Mouse (Mus musculus) MEL (cell line): ENCODE data around the gene Syna. TPM values are rescaled to one million over a fixed set of nuclear protein-coding genes. Genes with fewer than 3 reads are reported as not detected.

Experiments used
- DNase-seq: peaks from one replicate; pipeline ENCODE4 v3.0.0; 2011; ENCODE audit warnings: low read depth, low spot score
- H3K27ac ChIP-seq: 2 replicates; pipeline ENCODE4 v1.5.1; 2012; ENCODE audit warnings: low read depth, mild to moderate bottlenecking, control low read depth, low read length, moderate library complexity; ENCODE audit not compliant: control insufficient read depth
- H3K27me3 ChIP-seq, 2 experiments: fragments of 150-350 bp in 1 of 2; sonication (generic) in 1 of 2; 2 replicates each; pipeline ENCODE4 v1.6.1; 2012; ENCODE audit warnings: low read length in 2 of 2, mild to moderate bottlenecking in 2 of 2, improper control_type of control experiment in 1 of 2, moderate library complexity in 1 of 2; ENCODE audit not compliant: insufficient read depth in 2 of 2, control insufficient read depth in 1 of 2
- H3K36me3 ChIP-seq, 2 experiments: 2 replicates each; pipeline ENCODE4 v1.6.1; 2012 to 2014; ENCODE audit warnings: low read length in 2 of 2, improper control_type of control experiment in 1 of 2, inconsistent platforms in 1 of 2, mild to moderate bottlenecking in 1 of 2; ENCODE audit not compliant: insufficient read depth in 2 of 2, control insufficient read depth in 1 of 2
- H3K4me1 ChIP-seq, 2 experiments: fragments of 150-350 bp in 1 of 2; sonication (generic) in 1 of 2; 2 replicates each; pipeline ENCODE4 v1.6.1; 2012; ENCODE audit warnings: low read length in 2 of 2, improper control_type of control experiment in 1 of 2, mild to moderate bottlenecking in 1 of 2; ENCODE audit not compliant: insufficient read depth in 2 of 2, control insufficient read depth in 1 of 2
- H3K4me3 ChIP-seq, 2 experiments: fragments of 150-350 bp in 1 of 2; sonication (generic) in 1 of 2; 2 replicates each; pipeline ENCODE4 v1.5.1; 2012; ENCODE audit warnings: low read depth in 2 of 2, low read length in 2 of 2, mild to moderate bottlenecking in 2 of 2, moderate library complexity in 2 of 2, control low read depth in 1 of 2, improper control_type of control experiment in 1 of 2; ENCODE audit not compliant: control insufficient read depth in 1 of 2, insufficient read depth in 1 of 2
- H3K79me2 ChIP-seq: 2 replicates; pipeline ENCODE4 v1.6.1; 2012; ENCODE audit warnings: mild to moderate bottlenecking, low read length, moderate library complexity; ENCODE audit not compliant: control insufficient read depth, poor library complexity, insufficient read depth
- H3K9ac ChIP-seq: 2 replicates; pipeline ENCODE4 v1.6.1; 2012; ENCODE audit warnings: low read depth, mild to moderate bottlenecking, control low read depth, low read length, moderate library complexity; ENCODE audit not compliant: control insufficient read depth, poor library complexity, severe bottlenecking
- H3K9me3 ChIP-seq: fragments of 150-350 bp; sonication (generic); replicated peaks from 2 replicates; pipeline ENCODE4 v1.6.1; 2012; ENCODE audit warnings: mild to moderate bottlenecking, low read length, improper control_type of control experiment, moderate library complexity; ENCODE audit not compliant: insufficient read depth
- CHD1 ChIP-seq: IDR thresholded peaks from 2 replicates; pipeline ENCODE4 v1.6.1; 2012; ENCODE audit warnings: low read depth, mild to moderate bottlenecking, inconsistent platforms, low read length, improper control_type of control experiment
- CTCF ChIP-seq, 3 experiments: IDR thresholded peaks in 2 of 3; conservative IDR thresholded peaks in 1 of 3; 2 replicates each; pipeline ENCODE4 v1.5.1; 2011 to 2012; ENCODE audit warnings: low read length in 3 of 3, low read depth in 2 of 3, mild to moderate bottlenecking in 2 of 3, improper control_type of control experiment in 1 of 3, inconsistent platforms in 1 of 3, mixed read lengths in 1 of 3, moderate library complexity in 1 of 3; ENCODE audit not compliant: control insufficient read depth in 1 of 3, insufficient read depth in 1 of 3, poor library complexity in 1 of 3, severe bottlenecking in 1 of 3
- ELF1 ChIP-seq: IDR thresholded peaks from 2 replicates; pipeline ENCODE4 v1.6.1; 2014; ENCODE audit warnings: low read depth, mild to moderate bottlenecking, inconsistent platforms, low read length, improper control_type of control experiment, moderate library complexity
- ETS1 ChIP-seq: IDR thresholded peaks from 2 replicates; pipeline ENCODE4 v1.6.1; 2012; ENCODE audit warnings: low read depth, mild to moderate bottlenecking, inconsistent platforms, low read length, improper control_type of control experiment, moderate library complexity
- HCFC1 ChIP-seq: IDR thresholded peaks from 2 replicates; pipeline ENCODE4 v1.6.1; 2012; ENCODE audit warnings: low read depth, mild to moderate bottlenecking, inconsistent platforms, low read length, improper control_type of control experiment, moderate library complexity
- JUND ChIP-seq: IDR thresholded peaks from 2 replicates; pipeline ENCODE4 v1.6.1; 2011; ENCODE audit warnings: low read depth, mild to moderate bottlenecking, improper control_type of control experiment, low read length
- KAT2A ChIP-seq: conservative IDR thresholded peaks from 2 replicates; pipeline ENCODE4 v1.6.1; 2012; ENCODE audit warnings: low read depth, low read length, improper control_type of control experiment, inconsistent platforms
- MAFK ChIP-seq: IDR thresholded peaks from 2 replicates; pipeline ENCODE4 v1.6.1; 2011; ENCODE audit warnings: low read depth, mild to moderate bottlenecking, low read length, improper control_type of control experiment, borderline replicate concordance
- MAZ ChIP-seq: IDR thresholded peaks from 2 replicates; pipeline ENCODE4 v1.6.1; 2012; ENCODE audit warnings: low read depth, mild to moderate bottlenecking, inconsistent platforms, low read length, improper control_type of control experiment
- MEF2A ChIP-seq: IDR thresholded peaks from 2 replicates; pipeline ENCODE4 v1.6.1; 2014; ENCODE audit warnings: low read depth, mild to moderate bottlenecking, inconsistent platforms, low read length, improper control_type of control experiment; ENCODE audit not compliant: poor library complexity, insufficient replicate concordance, severe bottlenecking; ENCODE audit errors: extremely low read depth
- MXI1 ChIP-seq: IDR thresholded peaks from 2 replicates; pipeline ENCODE4 v1.6.1; 2011; ENCODE audit warnings: mild to moderate bottlenecking, low read depth, low read length, improper control_type of control experiment
- MYB ChIP-seq: IDR thresholded peaks from 2 replicates; pipeline ENCODE4 v1.6.1; 2011; ENCODE audit warnings: mild to moderate bottlenecking, low read depth, low read length, improper control_type of control experiment
- MYC ChIP-seq: IDR thresholded peaks from 2 replicates; pipeline ENCODE4 v1.6.1; 2011; ENCODE audit warnings: low read depth, mild to moderate bottlenecking, low read length, improper control_type of control experiment, moderate library complexity
- NRF1 ChIP-seq: IDR thresholded peaks from 2 replicates; pipeline ENCODE4 v1.6.1; 2014; ENCODE audit warnings: low read depth, mild to moderate bottlenecking, inconsistent platforms, low read length, improper control_type of control experiment, moderate library complexity; ENCODE audit not compliant: poor library complexity, insufficient read depth, severe bottlenecking
- RAD21 ChIP-seq: IDR thresholded peaks from 2 replicates; pipeline ENCODE4 v1.6.1; 2011; ENCODE audit warnings: mild to moderate bottlenecking, low read depth, low read length, improper control_type of control experiment
- SIN3A ChIP-seq: IDR thresholded peaks from 2 replicates; pipeline ENCODE4 v1.6.1; 2012; ENCODE audit warnings: low read length, improper control_type of control experiment, inconsistent platforms
- SMC3 ChIP-seq: IDR thresholded peaks from 2 replicates; pipeline ENCODE4 v1.6.1; 2011; ENCODE audit warnings: low read depth, low read length, improper control_type of control experiment
- TBP ChIP-seq: IDR thresholded peaks from 2 replicates; pipeline ENCODE4 v1.8.0; 2011; ENCODE audit warnings: low read depth, low read length, improper control_type of control experiment
- USF1 ChIP-seq: IDR thresholded peaks from 2 replicates; pipeline ENCODE4 v1.6.1; 2014; ENCODE audit warnings: low read depth, mild to moderate bottlenecking, inconsistent platforms, low read length, improper control_type of control experiment, moderate library complexity
- USF2 ChIP-seq, 2 experiments: IDR thresholded peaks; 2 replicates each; pipeline ENCODE4 v1.6.1; 2011 to 2012; ENCODE audit warnings: improper control_type of control experiment in 2 of 2, low read length in 2 of 2, borderline replicate concordance in 1 of 2, inconsistent platforms in 1 of 2, low read depth in 1 of 2, mild to moderate bottlenecking in 1 of 2; ENCODE audit not compliant: insufficient read depth in 1 of 2
- ZNF384 ChIP-seq: IDR thresholded peaks from 2 replicates; pipeline ENCODE4 v1.6.1; 2012; ENCODE audit warnings: low read depth, mild to moderate bottlenecking, inconsistent platforms, low read length, improper control_type of control experiment
- polyA plus RNA-seq, 2 experiments: library from polyadenylated mRNA; stranded (reverse) in 1 of 2; unstranded in 1 of 2; fragments of >175 nt in 1 of 2; fragments of >200 nt in 1 of 2; gene quantifications; 2 replicates each; pipeline versions ENCODE4 v1.2.1 to v1.2.4; 2012; ENCODE audit warnings: low replicate concordance in 2 of 2, low read depth in 1 of 2; ENCODE audit not compliant: insufficient read length in 2 of 2, insufficient read depth in 1 of 2, missing spikeins in 1 of 2
- total RNA-seq: library from RNA; depleted of rRNA; stranded (reverse); fragments of 300-350 nt; gene quantifications from 2 replicates; pipeline ENCODE4 v1.2.3, GENCODE M21; 2012

Gene Syna
- total and polyA plus RNA-seq, 3 experiments = 0.21 TPM; not detected in 2

- TF ChIP-seq TBP (0 out of 2 replicates have a peak, but pooled peaks have one; percentile 13), NRF1 (no peak), SIN3A (peak; percentile 98), MAZ (peak; percentile 49; the same call in 1 of the 2 replicates), MXI1 (peak; percentile 37; the same call in 1 of the 2 replicates)
Observed at GRCm38 (mm10) chr5:134571730-134572507, 11.9 kb upstream of the Syna start (continued).

DNA sequence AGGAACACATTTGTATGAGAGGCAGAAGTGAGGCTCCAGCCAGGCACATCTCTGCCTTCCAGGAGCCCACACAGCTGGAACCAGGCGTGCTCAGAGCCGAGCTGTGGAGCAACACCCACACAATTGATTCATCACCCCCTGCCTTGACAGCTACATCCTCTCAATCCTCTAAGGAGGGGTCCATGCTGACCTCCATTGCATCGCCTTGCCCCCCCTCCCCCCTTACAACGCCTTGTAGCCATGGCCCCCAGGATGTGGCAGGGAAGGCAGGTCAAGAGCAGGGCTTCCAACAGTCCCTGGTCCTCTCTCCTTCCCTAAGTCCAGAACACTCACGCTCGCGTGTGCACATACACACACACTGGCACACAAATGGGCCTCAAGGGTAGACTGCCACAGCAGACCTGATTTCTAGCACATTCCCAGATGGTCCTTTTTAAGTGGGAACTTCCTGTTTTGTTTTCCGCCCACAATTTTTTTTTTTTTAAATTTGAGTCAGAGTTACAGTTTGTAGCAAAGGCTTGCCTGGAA, 9.1 kb upstream of the Syna start:
- Histone ChIP-seq H3K9me3 (no peaks in the 10 kb centered on the region), H3K36me3 (peaks cover 0 to 6% of the 10 kb centered on the region in 2 experiments; a peak in 2 of 4 replicates), H3K4me3 (no peak overlapping the region), H3K4me1 (peaks cover 4 to 11% of the 10 kb centered on the region in 2 experiments), H3K27me3 (no peaks in the 10 kb centered on the region), H3K27ac (no peak overlapping the region), H3K79me2 (no peaks in the 10 kb centered on the region), H3K9ac (no peak overlapping the region)
- no peak for DNase-seq
- TF ChIP-seq USF2 (IDR thresholded peaks at IDR 0.05; ENCODE audit: borderline replicate concordance in 1 of 2, insufficient read depth in 1 of 2, low read depth in 1 of 2, low read length in 2 of 2) (no peak), HCFC1 (no peak), ZNF384 (peak; percentile 76), MEF2A (no peak)

- H3K9ac ChIP-seq = no peak overlapping the region
- H3K27me3 ChIP-seq = no peaks in the 10 kb centered on the region
- no peaks in the 10 kb centered on the region for H3K79me2 ChIP-seq
- no peaks in the 10 kb centered on the region for H3K9me3 ChIP-seq
- H3K27ac ChIP-seq = no peak overlapping the region
- TF ChIP-seq SIN3A (no peak), SMC3 (no peak), JUND (no peak), MYC (no peak), CHD1 (no peak), RAD21 (no peak), ELF1 (no peak), MXI1 (no peak), MYB (no peak), ZNF384 (no peak), TBP (no peak), KAT2A (no peak), MAFK (no peak), ETS1 (no peak), CTCF (IDR thresholded peaks at IDR 0.05 in 2 of 3, conservative IDR thresholded peaks at IDR 0.05 in 1 of 3; ENCODE audit: control insufficient read depth in 1 of 3, insufficient read depth in 1 of 3, low read depth in 2 of 3, low read length in 3 of 3, poor library complexity in 1 of 3, severe bottlenecking in 1 of 3) (no peak), USF1 (no peak)
- H3K4me1 ChIP-seq = peaks cover 4 to 8% of the 10 kb centered on the region in 2 experiments
- H3K36me3 ChIP-seq = peaks cover 0 to 6% of the 10 kb centered on the region in 2 experiments; a peak in 2 of 4 replicates
- no peak for DNase-seq
- no peak overlapping the region for H3K4me3 ChIP-seq
Observed at GRCm38 (mm10) chr5:134568030-134568429, 8.1 kb upstream of the Syna start.
